Mouse (Mus musculus): ENCODE data around the gene Scd3.
"Not testable (repeated sequence)": the region's sequence is repeated elsewhere in the genome, so short reads cannot be mapped to it uniquely, and the experiment has no call there.

The Scd3 gene

GRCm38 (mm10) chr19:44273711-44274110, 70.6 kb downstream of the Scd3 start:
- no peak for DNase-seq

- DNase-seq: no peak
These were observed 71.4 kb downstream of the Scd3 start for GRCm38 (mm10) chr19:44274452-44274851.

GRCm38 (mm10) chr19:44275418-44275817, 72.3 kb downstream of the Scd3 start:
- DNase-seq: no peak

- DNase-seq: peak in 1 of 2 experiments; percentile 31
These were observed 73.8 kb downstream of the Scd3 start for GRCm38 (mm10) chr19:44276861-44277260.

- DNase-seq: no peak
These were observed 74.9 kb downstream of the Scd3 start for GRCm38 (mm10) chr19:44277931-44278330.

- no peak for DNase-seq
These were observed 77.7 kb downstream of the Scd3 start for GRCm38 (mm10) chr19:44280755-44281154.

GRCm38 (mm10) chr19:44281825-44282447, 78.9 kb downstream of the Scd3 start:
- not testable (repeated sequence) for DNase-seq

GRCm38 (mm10) chr19:44282534-44283156, 79.6 kb downstream of the Scd3 start:
- no peak for DNase-seq

GRCm38 (mm10) chr19:44283157-44284024, 80.3 kb downstream of the Scd3 start:
- no peak for DNase-seq

GRCm38 (mm10) chr19:44284025-44284695, 81.1 kb downstream of the Scd3 start:
- peak; percentile 91 to 96 for DNase-seq

- DNase-seq: no peak
These were observed 81.7 kb downstream of the Scd3 start for GRCm38 (mm10) chr19:44284723-44285122.

GRCm38 (mm10) chr19:44285554-44285953, 82.5 kb downstream of the Scd3 start:
- no peak for DNase-seq

- DNase-seq: no peak
These were observed 83.0 kb downstream of the Scd3 start for GRCm38 (mm10) chr19:44286109-44286508.

GRCm38 (mm10) chr19:44287415-44288110, 84.5 kb downstream of the Scd3 start:
- no peak for DNase-seq

- DNase-seq: no peak
These were observed 89.0 kb downstream of the Scd3 start for GRCm38 (mm10) chr19:44292083-44292482.

GRCm38 (mm10) chr19:44292483-44292882, 89.4 kb downstream of the Scd3 start:
- DNase-seq: peak; percentile 89 to 90

- peak in 1 of 2 experiments; percentile 55 for DNase-seq
These were observed 90.1 kb downstream of the Scd3 start, which contains the start of gene Scd2 for GRCm38 (mm10) chr19:44292941-44293768. Gene Scd2 (plus strand): TSS chr19:44293674.

Measured in cerebellum, postnatal 25 days (tissue).